Mouse (Mus musculus): ENCODE data around the gene Bbs9. TPM values are rescaled to one million over a fixed set of nuclear protein-coding genes. Genes with fewer than 3 reads are reported as not detected.

The Bbs9 gene
- total and polyA plus RNA-seq, 2 experiments from 2014 or later = 17.8 to 35.4 TPM

DNA sequence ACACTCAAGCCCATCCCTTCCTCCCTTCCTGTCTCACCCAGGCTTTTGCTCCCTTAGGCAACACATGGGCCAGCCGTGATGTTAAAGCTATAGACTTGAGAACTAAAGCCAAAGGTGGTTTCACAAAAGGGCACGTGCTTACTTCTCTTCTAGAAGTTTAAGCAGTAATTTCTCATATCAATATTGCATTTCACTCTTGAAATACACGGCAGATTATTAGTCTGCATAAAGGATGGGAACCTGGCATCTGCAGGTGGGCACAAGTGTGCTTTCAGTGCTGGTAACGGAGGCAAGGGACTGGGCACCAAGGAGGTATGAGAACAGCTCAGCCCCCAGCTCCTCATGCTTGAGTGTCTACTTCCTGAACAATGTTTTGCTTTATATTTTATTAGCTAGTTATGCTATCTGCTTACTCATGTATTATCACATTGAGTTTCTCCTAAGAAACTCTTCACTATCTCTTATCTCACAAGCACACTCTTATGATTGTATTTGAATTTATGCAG, 334.2 kb downstream of the Bbs9 start:
- no peaks in the 10 kb centered on the region for H3K4me1 ChIP-seq (ENCODE audit: insufficient read depth)
- no peak for ATAC-seq
- H3K27me3 ChIP-seq (ENCODE audit: insufficient read depth, low read length) = no peaks in the 10 kb centered on the region
- no peaks in the 10 kb centered on the region for H3K36me3 ChIP-seq (ENCODE audit: insufficient read depth)
- H3K9ac ChIP-seq = no peak overlapping the region
- no peak overlapping the region for H3K27ac ChIP-seq (ENCODE audit: low read depth, low read length)
- no peak overlapping the region for H3K4me2 ChIP-seq (ENCODE audit: low read depth)
- 91% methylated on average over 4 of the region's 4 CpGs for WGBS
- no peak for DNase-seq
- no peak overlapping the region for H3K4me3 ChIP-seq (ENCODE audit: low read depth, low read length)
- no peak for TF ChIP-seq CTCF (IDR thresholded peaks at IDR 0.05; ENCODE audit: low read depth)
- no peaks in the 10 kb centered on the region for H3K9me3 ChIP-seq (ENCODE audit: low read length)

GRCm38 (mm10) chr9:22810454-22810853, 334.9 kb downstream of the Bbs9 start:
- H3K4me2 ChIP-seq (ENCODE audit: low read depth) = no peak overlapping the region
- ATAC-seq (no peak), DNase-seq (no peak)
- H3K4me1 ChIP-seq (ENCODE audit: insufficient read depth) = no peaks in the 10 kb centered on the region
- H3K9me3 ChIP-seq (ENCODE audit: low read length) = no peaks in the 10 kb centered on the region
- H3K4me3 ChIP-seq (ENCODE audit: low read depth, low read length) = no peak overlapping the region
- no peak for TF ChIP-seq CTCF (IDR thresholded peaks at IDR 0.05; ENCODE audit: low read depth)
- 92% methylated on average over 8 of the region's 8 CpGs for WGBS
- no peaks in the 10 kb centered on the region; the same call in 1 of the 2 replicates for H3K27me3 ChIP-seq (ENCODE audit: insufficient read depth, low read length)
- no peaks in the 10 kb centered on the region for H3K36me3 ChIP-seq (ENCODE audit: insufficient read depth)
- H3K9ac ChIP-seq = no peak overlapping the region
- H3K27ac ChIP-seq (ENCODE audit: low read depth, low read length) = no peak overlapping the region

DNA sequence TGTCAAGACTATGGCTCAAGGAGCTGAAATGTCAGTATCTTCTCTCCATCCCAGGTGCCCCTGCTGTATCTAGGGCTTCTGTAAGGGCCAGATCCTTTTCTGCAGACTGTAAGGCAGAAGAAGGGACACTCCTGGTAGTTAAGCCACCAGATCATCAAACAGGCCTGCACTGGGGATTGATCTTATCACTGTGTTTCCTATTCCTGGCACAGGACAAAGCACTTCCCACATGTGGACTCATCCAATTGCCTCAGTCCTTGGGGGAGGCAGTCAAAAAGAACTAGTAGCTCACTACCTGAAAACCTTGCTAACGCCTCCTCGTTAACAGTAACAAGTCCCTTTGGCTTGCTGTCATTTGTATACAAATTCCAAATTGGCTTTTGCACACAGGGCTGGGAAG, 336.4 kb downstream of the Bbs9 start:
- Histone ChIP-seq H3K4me1 (ENCODE audit: insufficient read depth) (no peaks in the 10 kb centered on the region), H3K36me3 (ENCODE audit: insufficient read depth) (no peaks in the 10 kb centered on the region), H3K27me3 (ENCODE audit: insufficient read depth, low read length) (no peaks in the 10 kb centered on the region; the same call in 1 of the 2 replicates), H3K9ac (no peak overlapping the region), H3K27ac (ENCODE audit: low read depth, low read length) (no peak overlapping the region), H3K4me2 (ENCODE audit: low read depth) (no peak overlapping the region), H3K9me3 (ENCODE audit: low read length) (no peaks in the 10 kb centered on the region), H3K4me3 (ENCODE audit: low read depth, low read length) (no peak overlapping the region)
- no peak for DNase-seq
- WGBS = 47% methylated on average over 2 of the region's 2 CpGs
- no peak for TF ChIP-seq CTCF (IDR thresholded peaks at IDR 0.05; ENCODE audit: low read depth)
- no peak for ATAC-seq

- H3K4me2 ChIP-seq (ENCODE audit: low read depth) = no peak overlapping the region
- whole genome bisulfite sequencing = 72% methylated on average over 9 of the region's 9 CpGs
- DNase-seq = no peak
- TF ChIP-seq CTCF (IDR thresholded peaks at IDR 0.05; ENCODE audit: low read depth) = no peak
- no peaks in the 10 kb centered on the region; the same call in 1 of the 2 replicates for H3K27me3 ChIP-seq (ENCODE audit: insufficient read depth, low read length)
- H3K9ac ChIP-seq = no peak overlapping the region
- H3K4me1 ChIP-seq (ENCODE audit: insufficient read depth) = no peaks in the 10 kb centered on the region
- ATAC-seq = no peak
- H3K27ac ChIP-seq (ENCODE audit: low read depth, low read length) = no peak overlapping the region
- H3K36me3 ChIP-seq (ENCODE audit: insufficient read depth) = no peaks in the 10 kb centered on the region
- no peaks in the 10 kb centered on the region for H3K9me3 ChIP-seq (ENCODE audit: low read length)
- no peak overlapping the region for H3K4me3 ChIP-seq (ENCODE audit: low read depth, low read length)
These were observed 339.0 kb downstream of the Bbs9 start for GRCm38 (mm10) chr9:22814407-22815092.

GRCm38 (mm10) chr9:22815093-22815458, 339.6 kb downstream of the Bbs9 start:
- TF ChIP-seq CTCF (IDR thresholded peaks at IDR 0.05; ENCODE audit: low read depth) = no peak
- H3K4me3 ChIP-seq (ENCODE audit: low read depth, low read length) = no peak overlapping the region
- ATAC-seq (no peak), DNase-seq (no peak)
- no peak overlapping the region for H3K27ac ChIP-seq (ENCODE audit: low read depth, low read length)
- H3K9me3 ChIP-seq (ENCODE audit: low read length) = no peaks in the 10 kb centered on the region
- no peaks in the 10 kb centered on the region for H3K36me3 ChIP-seq (ENCODE audit: insufficient read depth)
- no peaks in the 10 kb centered on the region for H3K4me1 ChIP-seq (ENCODE audit: insufficient read depth)
- H3K9ac ChIP-seq = no peak overlapping the region
- H3K4me2 ChIP-seq (ENCODE audit: low read depth) = no peak overlapping the region
- WGBS = 67% methylated on average over 7 of the region's 7 CpGs
- H3K27me3 ChIP-seq (ENCODE audit: insufficient read depth, low read length) = no peaks in the 10 kb centered on the region; the same call in 1 of the 2 replicates

DNA sequence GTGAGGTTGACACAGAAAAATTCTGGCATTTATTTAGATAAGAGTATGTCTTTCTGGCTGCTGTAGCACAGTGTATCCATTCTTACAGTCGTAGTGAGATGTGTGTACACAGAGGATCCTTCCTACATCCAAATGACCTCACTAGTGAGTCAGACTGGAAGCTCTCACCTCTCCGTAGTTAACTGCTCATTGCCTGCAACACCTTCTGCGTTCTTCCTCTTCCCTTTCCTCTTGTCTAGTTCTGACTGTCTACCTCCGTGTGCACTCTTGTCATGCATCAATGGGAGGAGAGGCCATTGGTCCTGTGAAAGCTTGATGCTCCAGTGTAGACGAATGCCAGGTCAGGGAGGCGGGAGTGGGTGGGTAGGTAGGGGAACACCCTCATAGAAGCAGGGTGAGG, 344.0 kb downstream of the Bbs9 start:
- H3K27ac ChIP-seq (ENCODE audit: low read depth, low read length) = no peak overlapping the region

DNA sequence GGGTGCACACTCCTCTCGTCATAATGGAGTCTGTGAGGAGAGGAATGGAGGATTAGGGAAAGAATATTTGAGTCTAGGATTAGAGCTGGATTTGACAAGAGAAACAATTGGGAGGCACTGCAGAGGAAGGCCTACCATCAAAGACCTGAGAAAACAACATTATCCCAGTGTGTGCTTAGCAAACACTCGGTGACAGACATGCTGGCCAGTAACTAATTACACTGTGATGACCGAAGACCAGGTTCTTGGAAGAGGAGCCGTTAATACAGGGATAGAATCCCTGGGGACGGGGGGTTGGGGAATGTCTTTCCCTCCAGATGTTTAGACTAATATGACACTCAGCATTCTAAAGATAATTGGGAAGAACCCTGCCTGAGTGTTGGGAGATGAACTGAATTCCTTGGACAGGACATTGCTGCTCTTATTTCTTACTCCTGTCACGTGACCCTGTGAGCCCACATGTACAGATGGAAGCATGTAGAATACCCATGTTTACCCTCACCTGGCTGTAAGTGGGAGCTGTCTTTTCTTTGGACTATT, 345.2 kb downstream of the Bbs9 start:
- DNase-seq (no peak), ATAC-seq (no peak)
- no peak overlapping the region for H3K9ac ChIP-seq
- no peaks in the 10 kb centered on the region for H3K9me3 ChIP-seq (ENCODE audit: low read length)
- H3K4me2 ChIP-seq (ENCODE audit: low read depth) = no peak overlapping the region
- no peak overlapping the region for H3K27ac ChIP-seq (ENCODE audit: low read depth, low read length)
- 30% methylated on average over 6 of the region's 6 CpGs for WGBS
- no peaks in the 10 kb centered on the region for H3K4me1 ChIP-seq (ENCODE audit: insufficient read depth)
- no peak overlapping the region for H3K4me3 ChIP-seq (ENCODE audit: low read depth, low read length)
- TF ChIP-seq CTCF (IDR thresholded peaks at IDR 0.05; ENCODE audit: low read depth) = no peak
- no peaks in the 10 kb centered on the region for H3K36me3 ChIP-seq (ENCODE audit: insufficient read depth)
- no peaks in the 10 kb centered on the region for H3K27me3 ChIP-seq (ENCODE audit: insufficient read depth, low read length)

More for the DNA sequence above, 344.0 kb downstream of the Bbs9 start:
- Histone ChIP-seq H3K4me2 (ENCODE audit: low read depth) (no peak overlapping the region), H3K9me3 (ENCODE audit: low read length) (no peaks in the 10 kb centered on the region), H3K9ac (no peak overlapping the region), H3K36me3 (ENCODE audit: insufficient read depth) (no peaks in the 10 kb centered on the region), H3K27me3 (ENCODE audit: insufficient read depth, low read length) (no peaks in the 10 kb centered on the region; the same call in 1 of the 2 replicates), H3K4me1 (ENCODE audit: insufficient read depth) (no peaks in the 10 kb centered on the region), H3K4me3 (ENCODE audit: low read depth, low read length) (no peak overlapping the region)
- 93% methylated on average over 6 of the region's 6 CpGs for WGBS
- no peak for DNase-seq
- no peak for ATAC-seq
- TF ChIP-seq CTCF (IDR thresholded peaks at IDR 0.05; ENCODE audit: low read depth) = no peak

Measured in forebrain, postnatal 0 days (tissue).